Mouse (Mus musculus): ENCODE data around the gene Fbxo36. TPM values are rescaled to one million over a fixed set of nuclear protein-coding genes. Genes with fewer than 3 reads are reported as not detected.

Fbxo36 gene
- 8.6 and 8.9 TPM in 2 replicates for polyA plus RNA-seq (2016; fragmentation: Nextera tagmentation; extraction: Ambion mirVana)

DNA sequence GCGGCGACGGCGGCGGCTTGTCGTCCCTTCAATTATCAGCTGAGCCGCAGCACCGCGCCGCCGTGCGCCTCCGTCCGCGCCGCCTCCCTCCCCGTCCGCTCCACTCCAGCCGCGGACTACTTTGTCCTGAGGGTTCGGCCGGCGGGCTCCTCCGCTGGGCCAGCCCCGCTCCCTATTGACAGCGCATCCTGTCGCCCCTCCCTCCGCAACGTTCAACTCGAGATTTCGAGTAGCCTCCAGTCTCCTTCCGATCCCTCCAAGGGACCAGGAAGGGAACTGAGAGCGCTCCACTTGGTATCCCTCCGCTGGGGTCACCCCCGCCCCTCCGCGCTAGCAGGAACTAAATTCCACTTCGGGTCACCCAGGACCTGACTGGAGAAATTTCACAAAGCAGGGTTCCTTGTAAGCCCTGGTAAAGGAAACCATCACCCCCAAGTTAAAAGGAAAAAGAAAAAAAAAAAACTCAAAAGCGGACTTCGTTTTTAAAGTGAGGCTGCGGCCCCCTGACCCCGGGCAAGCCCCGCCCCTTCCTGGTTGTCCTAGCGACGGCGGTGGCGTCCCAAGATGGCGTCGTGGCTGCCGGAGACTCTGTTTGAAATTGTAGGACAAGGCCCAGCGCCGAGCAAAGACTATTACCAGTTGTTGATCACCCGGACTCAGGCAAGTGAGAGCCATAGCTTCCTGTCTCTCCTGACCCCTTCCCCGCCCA, at the start of gene Fbxo36:
TSS of gene Fbxo36 (plus strand) at position 533 of the 709 bp plus-strand sequence.
- H3K9ac ChIP-seq: peak within 1 kb of the TSS; percentile 100
- H3K4me1 ChIP-seq (replicated peaks): peaks cover 4% of the 10 kb centered on the region
- 0% methylated on average over 54 of the region's 54 CpGs for WGBS
- no peaks in the 10 kb centered on the region for H3K27me3 ChIP-seq (replicated peaks)
- peak within 1 kb of the TSS; percentile 84 for H3K4me2 ChIP-seq
- peak within 1 kb of the TSS; percentile 98 for H3K27ac ChIP-seq (ENCODE audit: poor library complexity, severe bottlenecking)
- no peaks in the 10 kb centered on the region for H3K9me3 ChIP-seq (replicated peaks)
- H3K4me3 ChIP-seq: peak within 1 kb of the TSS; percentile 96
- H3K36me3 ChIP-seq: no peaks in the 10 kb centered on the region
- ATAC-seq (ENCODE audit: insufficient number of reproducible peaks, low FRiP score): peak; percentile 91

DNA sequence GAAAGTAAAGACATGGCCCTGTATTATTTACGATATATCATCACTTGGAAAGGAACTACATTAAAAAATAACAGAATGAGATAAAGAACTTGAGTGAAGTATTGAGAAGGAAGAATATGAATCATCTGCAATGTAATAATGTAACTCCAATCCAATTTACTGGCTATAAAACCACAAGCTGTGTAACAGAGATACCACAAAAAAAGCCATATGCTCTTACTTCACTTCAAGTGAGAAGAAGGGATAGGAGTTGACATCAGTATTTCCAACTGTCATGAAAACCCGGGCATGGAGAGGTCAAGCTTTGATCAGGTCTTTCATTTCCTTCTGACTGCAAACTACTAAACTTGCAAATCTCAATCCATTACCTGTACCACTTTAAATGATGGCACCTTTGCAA, 48.2 kb upstream of the Fbxo36 start:
- no peaks in the 10 kb centered on the region for H3K4me1 ChIP-seq (replicated peaks)
- ATAC-seq (ENCODE audit: insufficient number of reproducible peaks, low FRiP score): no peak
- H3K4me2 ChIP-seq: no peak overlapping the region
- 95% methylated on average over 2 of the region's 2 CpGs for WGBS
- no peaks in the 10 kb centered on the region for H3K9me3 ChIP-seq (replicated peaks)
- H3K9ac ChIP-seq: no peak overlapping the region
- H3K27ac ChIP-seq (ENCODE audit: poor library complexity, severe bottlenecking): no peak overlapping the region
- no peak overlapping the region for H3K4me3 ChIP-seq
- no peaks in the 10 kb centered on the region for H3K27me3 ChIP-seq (replicated peaks)
- peaks cover 57% of the 10 kb centered on the region for H3K36me3 ChIP-seq

DNA sequence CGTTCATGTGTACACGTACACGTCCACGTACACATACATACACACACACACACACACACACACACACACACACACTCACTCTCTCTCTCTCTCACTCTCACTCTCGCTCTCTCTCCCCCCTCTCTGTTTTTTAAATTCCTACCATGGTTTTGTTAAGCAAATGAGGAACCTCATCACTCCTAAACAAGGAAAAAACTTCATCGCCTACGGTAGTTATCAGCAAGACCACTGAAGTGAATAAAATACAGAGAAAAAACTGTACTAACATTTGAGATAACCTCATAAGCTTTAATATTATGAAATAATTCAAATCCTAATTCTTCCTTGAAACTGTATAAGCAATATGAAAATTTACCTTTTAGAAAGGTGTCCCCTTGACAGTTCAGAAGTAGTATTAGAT, 44.3 kb upstream of the Fbxo36 start:
- no peak for ATAC-seq (ENCODE audit: insufficient number of reproducible peaks, low FRiP score)
- WGBS: 95% methylated on average over 7 of the region's 7 CpGs
- Histone ChIP-seq H3K27me3 (replicated peaks) (no peaks in the 10 kb centered on the region), H3K27ac (ENCODE audit: poor library complexity, severe bottlenecking) (no peak overlapping the region), H3K9ac (no peak overlapping the region), H3K9me3 (replicated peaks) (no peaks in the 10 kb centered on the region), H3K36me3 (peaks cover 37% of the 10 kb centered on the region), H3K4me3 (no peak overlapping the region), H3K4me2 (no peak overlapping the region), H3K4me1 (replicated peaks) (no peaks in the 10 kb centered on the region)

DNA sequence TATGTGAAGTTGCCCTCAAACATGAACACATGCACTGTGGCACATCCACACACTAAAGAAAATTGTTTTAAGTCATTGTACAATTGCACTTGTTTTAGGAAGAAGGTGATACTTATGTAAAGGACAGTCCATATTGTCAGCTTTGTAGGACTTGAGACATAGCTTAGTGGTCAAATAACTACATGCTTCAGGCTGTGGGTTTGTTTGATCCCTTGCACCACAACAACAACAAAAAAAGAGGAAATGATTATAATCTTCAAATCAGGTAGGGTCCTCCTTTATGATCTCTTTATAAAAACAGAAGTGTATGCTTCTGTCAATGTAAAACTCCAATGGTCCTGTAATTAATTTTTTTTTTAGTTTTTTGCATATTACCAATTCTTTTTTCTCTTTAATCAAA, 40.5 kb upstream of the Fbxo36 start:
- Histone ChIP-seq H3K4me3 (no peak overlapping the region), H3K4me1 (replicated peaks) (no peaks in the 10 kb centered on the region), H3K36me3 (peaks cover 6% of the 10 kb centered on the region), H3K27me3 (replicated peaks) (no peaks in the 10 kb centered on the region), H3K9me3 (replicated peaks) (no peaks in the 10 kb centered on the region), H3K27ac (ENCODE audit: poor library complexity, severe bottlenecking) (no peak overlapping the region), H3K9ac (no peak overlapping the region), H3K4me2 (no peak overlapping the region)
- no peak for ATAC-seq (ENCODE audit: insufficient number of reproducible peaks, low FRiP score)

DNA sequence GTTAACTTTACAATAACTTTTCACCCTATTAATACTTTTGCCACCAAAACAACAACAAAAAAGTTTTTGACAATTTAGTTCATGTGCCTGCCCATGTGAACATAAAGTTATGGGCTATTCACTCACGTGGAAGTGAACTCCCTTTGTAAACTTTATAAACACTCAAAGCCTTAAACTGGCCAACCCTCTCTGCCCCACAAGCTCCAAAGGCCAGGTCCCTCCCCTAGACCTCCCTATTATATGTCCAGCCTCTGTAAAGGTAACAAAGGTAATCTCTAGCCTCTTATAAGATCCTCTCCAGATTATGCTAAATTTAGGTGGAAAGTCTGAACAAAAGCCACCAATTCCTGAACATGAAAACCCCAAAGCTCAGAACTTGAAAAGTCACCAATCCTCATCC, 35.9 kb upstream of the Fbxo36 start:
- Histone ChIP-seq H3K36me3 (no peaks in the 10 kb centered on the region), H3K27ac (ENCODE audit: poor library complexity, severe bottlenecking) (no peak overlapping the region), H3K4me3 (no peak overlapping the region), H3K4me1 (replicated peaks) (no peaks in the 10 kb centered on the region), H3K9ac (no peak overlapping the region), H3K4me2 (no peak overlapping the region), H3K27me3 (replicated peaks) (no peaks in the 10 kb centered on the region), H3K9me3 (replicated peaks) (no peaks in the 10 kb centered on the region)
- no peak for ATAC-seq (ENCODE audit: insufficient number of reproducible peaks, low FRiP score)
- WGBS: 84% methylated on average over 1 of the region's 1 CpGs

DNA sequence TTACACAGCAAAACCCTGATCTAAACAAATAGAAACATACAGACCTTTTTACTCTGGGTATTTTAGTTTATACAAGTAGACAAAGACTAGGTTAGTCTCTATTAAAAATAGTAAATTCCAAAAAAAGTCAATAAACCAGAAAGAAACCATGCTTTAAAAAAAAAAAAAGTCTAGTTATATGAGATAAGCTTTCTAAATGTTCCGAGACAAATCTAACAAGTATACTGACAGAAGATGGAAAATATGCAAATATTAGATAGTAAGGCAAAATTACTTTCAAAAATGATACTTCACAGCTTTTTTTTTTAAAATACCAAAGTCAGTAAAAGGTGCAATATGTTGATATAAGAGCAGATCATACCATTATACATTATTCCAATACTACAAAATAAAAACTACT, 22.0 kb upstream of the Fbxo36 start:
- ATAC-seq (ENCODE audit: insufficient number of reproducible peaks, low FRiP score): no peak
- no peaks in the 10 kb centered on the region for H3K27me3 ChIP-seq (replicated peaks)
- no peak overlapping the region for H3K9ac ChIP-seq
- H3K36me3 ChIP-seq: peaks cover 22% of the 10 kb centered on the region
- no peak overlapping the region for H3K27ac ChIP-seq (ENCODE audit: poor library complexity, severe bottlenecking)
- H3K4me1 ChIP-seq (replicated peaks): no peaks in the 10 kb centered on the region
- H3K9me3 ChIP-seq (replicated peaks): no peaks in the 10 kb centered on the region
- WGBS: 67% methylated on average over 1 of the region's 1 CpGs
- no peak overlapping the region for H3K4me2 ChIP-seq
- no peak overlapping the region for H3K4me3 ChIP-seq

DNA sequence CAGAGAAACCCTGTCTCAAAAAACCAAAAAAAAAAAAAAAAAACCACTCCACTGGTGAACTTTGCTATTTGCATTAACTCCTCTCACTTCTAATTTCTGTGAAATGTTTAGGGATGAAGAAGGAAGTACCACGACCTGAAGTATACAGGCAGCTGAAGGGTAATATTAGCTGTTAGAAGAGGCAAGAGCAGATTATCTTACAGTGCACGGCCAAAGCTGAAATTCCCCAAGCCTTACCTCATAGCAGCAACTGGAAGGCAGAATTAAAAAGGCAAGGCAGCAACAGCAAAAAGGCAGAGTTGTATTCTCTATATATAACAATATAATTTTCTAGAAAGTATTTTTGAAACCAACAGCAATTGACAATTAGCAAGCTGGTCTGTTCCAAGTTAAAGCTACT, 14.6 kb upstream of the Fbxo36 start:
- 23% methylated on average over 2 of the region's 2 CpGs for WGBS
- no peak for ATAC-seq (ENCODE audit: insufficient number of reproducible peaks, low FRiP score)
- no peak overlapping the region for H3K4me3 ChIP-seq
- H3K27me3 ChIP-seq (replicated peaks): no peaks in the 10 kb centered on the region
- peaks cover 27% of the 10 kb centered on the region for H3K36me3 ChIP-seq
- no peak overlapping the region for H3K9ac ChIP-seq
- H3K4me2 ChIP-seq: no peak overlapping the region
- no peaks in the 10 kb centered on the region for H3K9me3 ChIP-seq (replicated peaks)
- peaks cover 5% of the 10 kb centered on the region; the same call in 1 of the 2 replicates for H3K4me1 ChIP-seq (replicated peaks)
- no peak overlapping the region for H3K27ac ChIP-seq (ENCODE audit: poor library complexity, severe bottlenecking)

DNA sequence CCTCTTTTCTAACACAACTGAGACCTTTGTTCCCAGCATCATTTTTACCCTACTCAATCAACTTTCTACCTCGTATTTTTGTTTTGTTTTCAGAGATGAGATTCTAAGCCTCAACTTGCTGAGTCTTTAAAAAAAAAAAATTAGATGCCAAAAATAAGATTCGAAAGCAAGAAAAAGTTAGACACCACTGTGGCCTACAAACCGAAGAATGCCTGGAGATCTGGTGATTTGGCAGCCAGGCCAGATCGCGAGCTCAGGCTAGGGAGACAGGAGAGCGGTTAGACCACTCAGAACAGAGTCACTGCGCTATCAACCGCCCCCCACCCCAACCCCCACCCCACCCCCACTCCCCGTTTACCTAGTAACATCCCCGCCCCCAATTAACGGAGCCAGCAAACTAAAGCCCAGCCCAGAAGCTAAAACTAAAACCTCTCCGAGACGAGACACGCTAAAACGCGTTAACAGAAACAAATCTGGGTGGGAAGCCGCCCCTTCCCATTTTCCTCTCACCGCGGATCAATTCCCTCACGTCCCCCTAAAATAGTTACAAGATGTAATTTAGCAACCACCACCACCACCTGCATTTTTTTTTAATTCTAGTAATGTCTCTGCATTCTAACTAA, 2.0 kb upstream of the Fbxo36 start:
- peak overlapping the region; percentile 100 for H3K9ac ChIP-seq
- peak overlapping the region; percentile 84 for H3K4me2 ChIP-seq
- no peak for ATAC-seq (ENCODE audit: insufficient number of reproducible peaks, low FRiP score)
- H3K4me3 ChIP-seq: peak overlapping the region; percentile 96
- no peaks in the 10 kb centered on the region for H3K27me3 ChIP-seq (replicated peaks)
- WGBS: 5% methylated on average over 20 of the region's 20 CpGs
- H3K4me1 ChIP-seq (replicated peaks): peaks cover 7% of the 10 kb centered on the region
- H3K36me3 ChIP-seq: peaks cover 13% of the 10 kb centered on the region
- H3K27ac ChIP-seq (ENCODE audit: poor library complexity, severe bottlenecking): peak overlapping the region; percentile 98; the same call in 1 of the 2 replicates
- H3K9me3 ChIP-seq (replicated peaks): no peaks in the 10 kb centered on the region

DNA sequence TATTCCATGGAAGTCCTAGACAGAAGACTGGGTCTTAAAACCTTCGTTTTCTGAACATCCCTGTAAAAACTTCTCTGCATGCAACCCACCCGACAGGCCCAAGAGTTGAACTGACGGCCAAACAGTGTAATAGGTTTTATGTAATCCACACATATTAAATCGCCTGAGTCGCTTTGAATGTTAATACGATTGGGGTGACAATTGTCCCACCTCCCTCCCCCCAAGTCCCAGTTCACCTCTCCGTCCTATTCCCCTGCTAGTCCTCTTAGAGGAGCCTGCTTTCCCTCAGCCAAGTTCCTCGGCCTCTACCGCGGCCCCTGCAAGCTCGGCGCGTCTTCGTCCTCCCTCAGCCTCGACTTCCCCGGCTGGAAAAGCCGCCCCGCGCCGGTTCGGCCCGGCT, 1.5 kb upstream of the Fbxo36 start:
- peak overlapping the region; percentile 96 for H3K4me3 ChIP-seq
- WGBS: under 1% methylated on average over 22 of the region's 22 CpGs
- ATAC-seq (ENCODE audit: insufficient number of reproducible peaks, low FRiP score): 0 out of 2 replicates have a peak, but pooled peaks have one; percentile 1
- no peaks in the 10 kb centered on the region for H3K27me3 ChIP-seq (replicated peaks)
- H3K9me3 ChIP-seq (replicated peaks): no peaks in the 10 kb centered on the region
- peak overlapping the region; percentile 98 for H3K27ac ChIP-seq (ENCODE audit: poor library complexity, severe bottlenecking)
- peaks cover 7% of the 10 kb centered on the region for H3K4me1 ChIP-seq (replicated peaks)
- peak overlapping the region; percentile 100 for H3K9ac ChIP-seq
- H3K36me3 ChIP-seq: peaks cover 9% of the 10 kb centered on the region
- H3K4me2 ChIP-seq: peak overlapping the region; percentile 84

DNA sequence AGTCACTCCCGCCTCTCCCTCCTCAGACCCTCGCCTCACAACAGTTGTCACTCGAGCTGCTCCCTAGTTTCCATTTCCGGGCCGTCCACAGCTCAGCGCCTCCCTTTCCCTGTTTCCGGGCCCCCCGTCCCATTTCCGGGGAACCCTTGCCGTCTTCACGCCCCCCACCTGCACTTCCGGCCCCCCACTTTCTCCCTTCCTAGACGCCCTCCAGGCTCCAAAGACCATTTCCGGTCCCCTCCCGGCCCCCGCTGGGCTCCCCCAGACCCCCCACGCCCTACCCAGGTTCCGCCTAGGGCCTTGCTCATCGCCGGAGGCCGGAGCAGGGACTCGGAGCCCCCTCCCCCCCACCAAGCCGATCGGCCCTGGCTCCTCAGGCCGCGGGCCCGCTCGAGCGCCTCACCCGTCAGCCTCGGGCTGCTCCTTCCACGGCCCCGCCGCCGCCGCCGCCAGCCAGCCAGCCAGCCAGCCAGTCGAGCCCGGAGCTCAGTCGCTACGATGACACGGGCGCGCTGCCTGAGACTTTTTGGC, 955 bp upstream of the Fbxo36 start:
- H3K9ac ChIP-seq: peak overlapping the region; percentile 100
- H3K4me1 ChIP-seq (replicated peaks): peaks cover 4% of the 10 kb centered on the region
- H3K4me3 ChIP-seq: peak overlapping the region; percentile 96
- no peaks in the 10 kb centered on the region for H3K27me3 ChIP-seq (replicated peaks)
- ATAC-seq (ENCODE audit: insufficient number of reproducible peaks, low FRiP score): peak; percentile 70
- H3K27ac ChIP-seq (ENCODE audit: poor library complexity, severe bottlenecking): peak overlapping the region; percentile 98
- no peaks in the 10 kb centered on the region for H3K9me3 ChIP-seq (replicated peaks)
- peaks cover 4% of the 10 kb centered on the region for H3K36me3 ChIP-seq
- WGBS: under 1% methylated on average over 43 of the region's 44 CpGs
- peak overlapping the region; percentile 84 for H3K4me2 ChIP-seq

DNA sequence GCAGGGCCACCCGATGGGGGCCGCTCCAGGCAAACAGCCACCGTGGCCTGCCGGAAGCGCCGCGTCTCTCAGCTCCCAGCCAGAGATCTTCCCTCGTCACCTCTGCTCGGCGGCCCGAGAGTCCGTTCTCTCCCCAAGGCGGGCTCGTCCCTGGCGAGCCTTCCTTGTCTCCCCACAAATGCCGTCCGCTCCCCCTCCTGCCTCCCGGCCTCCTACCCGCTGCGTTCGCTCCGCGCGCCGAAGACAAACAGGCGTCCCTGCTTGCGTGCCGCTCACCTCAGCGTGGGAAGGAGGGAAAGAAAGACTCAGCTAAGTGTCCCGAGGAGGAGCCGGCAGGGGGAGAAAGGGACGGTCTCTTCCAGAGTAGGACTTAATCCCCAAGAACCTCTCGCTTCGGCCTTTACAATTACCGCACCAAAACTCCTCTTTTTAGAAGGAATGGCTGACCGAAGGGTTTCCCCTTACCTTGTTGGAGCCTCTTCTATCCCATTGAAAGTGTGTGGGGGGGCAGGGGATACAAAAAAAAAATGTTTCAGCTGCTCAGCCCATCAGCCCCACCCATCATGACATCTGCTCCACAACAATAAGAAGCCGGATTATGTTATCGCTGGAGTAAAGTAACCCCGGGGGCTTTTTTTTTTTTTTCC, 500 bp downstream of the Fbxo36 start, which contains the start of gene Trip12:
TSS of gene Trip12 (minus strand) at position 499 of the 647 bp plus-strand sequence.
- ATAC-seq (ENCODE audit: insufficient number of reproducible peaks, low FRiP score): peak; percentile 47
- H3K36me3 ChIP-seq: no peaks in the 10 kb centered on the region
- no peaks in the 10 kb centered on the region for H3K9me3 ChIP-seq (replicated peaks)
- H3K27me3 ChIP-seq (replicated peaks): no peaks in the 10 kb centered on the region
- peaks cover 4% of the 10 kb centered on the region for H3K4me1 ChIP-seq (replicated peaks)
- H3K27ac ChIP-seq (ENCODE audit: poor library complexity, severe bottlenecking): peak within 1 kb of the TSS; percentile 98
- WGBS: 0% methylated on average over 39 of the region's 39 CpGs
- H3K9ac ChIP-seq: peak within 1 kb of the TSS; percentile 100
- peak within 1 kb of the TSS; percentile 96 for H3K4me3 ChIP-seq
- peak within 1 kb of the TSS; percentile 78 for H3K4me2 ChIP-seq
